Mouse (Mus musculus) neural tube, embryonic 11.5 days (tissue): ENCODE data around the gene Gale. TPM values are rescaled to one million over a fixed set of nuclear protein-coding genes. Genes with fewer than 3 reads are reported as not detected.
"Not testable (repeated sequence)": the region's sequence is repeated elsewhere in the genome, so short reads cannot be mapped to it uniquely, and the experiment has no call there.

Experiments
- ATAC-seq: fragments of 200-750 bp; cut with Nextera tagmentation; 2 replicates; pipeline ENCODE4 v1.8.0; 2017; ENCODE audit warnings: moderate number of reproducible peaks, mild to moderate bottlenecking, moderate TSS enrichment, moderate library complexity; ENCODE audit not compliant: insufficient read depth, low FRiP score, low TSS enrichment
- DNase-seq: peaks from one replicate; pipeline ENCODE4 v3.0.0-alpha.2; 2015; ENCODE audit warnings: low spot score
- H3K27ac ChIP-seq: fragments of 300-500 bp; sonication (generic); 2 replicates; pipeline ENCODE4 v1.5.1; 2014; ENCODE audit warnings: low read depth, mild to moderate bottlenecking, low read length
- H3K27me3 ChIP-seq: fragments of 300-500 bp; sonication (generic); 2 replicates; pipeline ENCODE4 v1.6.1; 2014; ENCODE audit warnings: mild to moderate bottlenecking, low read length, mixed read lengths; ENCODE audit not compliant: control insufficient read depth, insufficient read depth
- H3K36me3 ChIP-seq: fragments of 300-500 bp; sonication (generic); 2 replicates; pipeline ENCODE4 v1.6.1; 2014; ENCODE audit warnings: mild to moderate bottlenecking, low read length, moderate library complexity, mixed read lengths; ENCODE audit not compliant: control insufficient read depth, insufficient read depth
- H3K4me1 ChIP-seq: fragments of 300-500 bp; sonication (generic); 2 replicates; pipeline ENCODE4 v1.6.1; 2014; ENCODE audit warnings: low read length, mixed read lengths; ENCODE audit not compliant: control insufficient read depth, insufficient read depth
- H3K4me2 ChIP-seq: fragments of 300-500 bp; sonication (generic); 2 replicates; pipeline ENCODE4 v1.6.1; 2014; ENCODE audit warnings: low read depth, mild to moderate bottlenecking, moderate library complexity
- H3K4me3 ChIP-seq: fragments of 300-500 bp; sonication (generic); 2 replicates; pipeline ENCODE4 v1.5.1; 2014; ENCODE audit warnings: low read depth, low read length
- H3K9ac ChIP-seq: fragments of 300-500 bp; sonication (generic); 2 replicates; pipeline ENCODE4 v1.6.1; 2014; ENCODE audit warnings: mild to moderate bottlenecking, low read length
- H3K9me3 ChIP-seq: fragments of 300-500 bp; sonication (generic); 2 replicates; pipeline ENCODE4 v1.6.1; 2016; ENCODE audit warnings: low read length; ENCODE audit not compliant: control insufficient read depth
- WGBS: fragments of 180-500 bp; shearing (Covaris S2); extraction: QIAGEN DNeasy Blood & Tissue Kit; methylation state at CpG from one replicate; pipeline ENCODE4 v1.1.7; 2014; 5-methylcytosine and 5-hydroxymethylcytosine counted together
- polyA plus RNA-seq: library from polyadenylated mRNA; unstranded; fragments of >200 nt; fragmentation: Nextera tagmentation; extraction: Ambion mirVana; gene quantifications from 2 replicates; pipeline ENCODE4 v1.2.1, GENCODE M21; 2014

Gene Gale
- polyA plus RNA-seq, 1 experiment from 2014 or later, result 36.4 TPM

- Histone ChIP-seq H3K4me2 (no peak overlapping the region), H3K27ac (no peak overlapping the region), H3K4me3 (no peak overlapping the region), H3K9ac (no peak overlapping the region), H3K27me3 (no peaks in the 10 kb centered on the region), H3K4me1 (no peaks in the 10 kb centered on the region), H3K36me3 (peaks cover 2% of the 10 kb centered on the region; the same call in 1 of the 2 replicates), H3K9me3 (no peaks in the 10 kb centered on the region)
- peak; percentile 30 for DNase-seq
- WGBS, result 66% methylated on average over 12 of the region's 12 CpGs
- no peak for ATAC-seq
These were observed 28.6 kb upstream of the Gale start for GRCm38 (mm10) chr4:135934708-135935500.

- Histone ChIP-seq H3K4me3 (no peak overlapping the region), H3K27ac (no peak overlapping the region), H3K4me1 (no peaks in the 10 kb centered on the region), H3K9me3 (no peaks in the 10 kb centered on the region), H3K4me2 (no peak overlapping the region), H3K27me3 (no peaks in the 10 kb centered on the region), H3K9ac (no peak overlapping the region), H3K36me3 (peaks cover 2% of the 10 kb centered on the region; the same call in 1 of the 2 replicates)
- no peak for ATAC-seq
- 78% methylated on average over 5 of the region's 5 CpGs for WGBS
- DNase-seq, result no peak
These were observed 28.0 kb upstream of the Gale start for GRCm38 (mm10) chr4:135935502-135935901.

GRCm38 (mm10) chr4:135938858-135939257, 24.7 kb upstream of the Gale start:
- no peak overlapping the region for H3K9ac ChIP-seq
- no peak overlapping the region for H3K4me2 ChIP-seq
- DNase-seq (no peak), ATAC-seq (no peak)
- 78% methylated on average over 7 of the region's 7 CpGs for WGBS
- H3K27me3 ChIP-seq, result no peaks in the 10 kb centered on the region
- no peaks in the 10 kb centered on the region for H3K4me1 ChIP-seq
- no peak overlapping the region for H3K4me3 ChIP-seq
- no peak overlapping the region for H3K27ac ChIP-seq
- peaks cover 3% of the 10 kb centered on the region for H3K36me3 ChIP-seq
- no peaks in the 10 kb centered on the region for H3K9me3 ChIP-seq

GRCm38 (mm10) chr4:135941026-135941425, 22.5 kb upstream of the Gale start:
- DNase-seq, H3K27me3 ChIP-seq, H3K4me3 ChIP-seq, H3K27ac ChIP-seq, H3K4me2 ChIP-seq, H3K36me3 ChIP-seq, H3K4me1 ChIP-seq, H3K9ac ChIP-seq, ATAC-seq, H3K9me3 ChIP-seq: not testable (repeated sequence)
- WGBS, result 84% methylated on average over 8 of the region's 8 CpGs

- Histone ChIP-seq H3K4me2 (no peak overlapping the region), H3K9ac (no peak overlapping the region), H3K36me3 (peaks cover 3% of the 10 kb centered on the region), H3K4me3 (no peak overlapping the region), H3K9me3 (no peaks in the 10 kb centered on the region), H3K27me3 (no peaks in the 10 kb centered on the region), H3K27ac (no peak overlapping the region), H3K4me1 (peaks cover 7% of the 10 kb centered on the region)
- no peak for DNase-seq
- WGBS, result 89% methylated on average over 6 of the region's 6 CpGs
- no peak for ATAC-seq
These were observed 21.3 kb upstream of the Gale start for GRCm38 (mm10) chr4:135942193-135942592.

DNA sequence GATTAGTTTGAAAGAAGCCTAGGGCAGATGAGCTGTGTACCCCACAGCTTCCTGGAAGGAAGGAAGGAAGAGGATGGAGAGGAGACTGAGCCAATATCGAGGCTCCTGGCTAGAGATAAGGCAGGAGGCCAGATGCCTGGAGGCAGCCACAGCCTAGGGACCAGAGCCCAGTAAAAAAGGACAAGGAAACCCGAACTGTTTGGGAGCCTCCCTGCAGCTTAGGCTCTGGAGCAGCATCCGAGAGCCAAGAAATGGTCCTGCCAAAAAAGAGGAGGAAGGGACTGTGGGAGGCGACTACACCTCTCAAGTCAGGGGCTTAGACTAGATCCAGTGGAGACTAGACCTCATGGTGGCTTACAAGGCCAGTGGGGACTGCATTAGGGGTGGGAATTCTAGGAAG, 20.1 kb upstream of the Gale start:
- Histone ChIP-seq H3K27me3 (no peaks in the 10 kb centered on the region), H3K27ac (no peak overlapping the region), H3K9me3 (no peaks in the 10 kb centered on the region), H3K4me2 (no peak overlapping the region), H3K9ac (no peak overlapping the region), H3K36me3 (peaks cover 3% of the 10 kb centered on the region), H3K4me3 (no peak overlapping the region), H3K4me1 (peaks cover 7% of the 10 kb centered on the region)
- ATAC-seq (no peak), DNase-seq (no peak)
- 70% methylated on average over 4 of the region's 4 CpGs for WGBS

DNA sequence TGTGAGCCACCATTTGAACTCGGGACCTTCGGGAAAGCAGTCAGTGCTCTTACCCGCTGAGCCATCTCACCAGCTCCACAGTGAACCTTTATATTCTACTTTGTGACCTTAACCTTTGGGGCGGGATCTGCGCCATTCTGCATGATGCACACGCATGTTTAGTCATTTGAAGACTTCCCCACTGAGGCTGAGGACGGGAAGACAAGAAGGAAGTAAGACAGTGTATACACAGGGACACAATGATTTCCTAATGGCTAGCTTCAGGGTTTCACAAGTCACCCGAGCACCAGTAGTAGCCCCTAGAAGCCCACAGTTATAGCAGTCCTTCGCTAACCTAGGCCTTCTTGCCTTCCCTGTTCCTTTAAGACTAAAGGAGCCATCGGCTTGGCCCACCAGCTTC, 17.8 kb upstream of the Gale start:
- H3K4me3 ChIP-seq, result peak overlapping the region; percentile 87
- H3K9ac ChIP-seq, result peak overlapping the region; percentile 78; the same call in 1 of the 2 replicates
- ATAC-seq (peak; percentile 35; the same call in 1 of the 2 replicates), DNase-seq (no peak)
- H3K4me1 ChIP-seq, result peaks cover 7% of the 10 kb centered on the region
- no peak overlapping the region for H3K27ac ChIP-seq
- peak overlapping the region; percentile 90 for H3K4me2 ChIP-seq
- no peaks in the 10 kb centered on the region for H3K27me3 ChIP-seq
- 76% methylated on average over 10 of the region's 10 CpGs for WGBS
- H3K9me3 ChIP-seq, result no peaks in the 10 kb centered on the region
- H3K36me3 ChIP-seq, result peaks cover 3% of the 10 kb centered on the region

DNA sequence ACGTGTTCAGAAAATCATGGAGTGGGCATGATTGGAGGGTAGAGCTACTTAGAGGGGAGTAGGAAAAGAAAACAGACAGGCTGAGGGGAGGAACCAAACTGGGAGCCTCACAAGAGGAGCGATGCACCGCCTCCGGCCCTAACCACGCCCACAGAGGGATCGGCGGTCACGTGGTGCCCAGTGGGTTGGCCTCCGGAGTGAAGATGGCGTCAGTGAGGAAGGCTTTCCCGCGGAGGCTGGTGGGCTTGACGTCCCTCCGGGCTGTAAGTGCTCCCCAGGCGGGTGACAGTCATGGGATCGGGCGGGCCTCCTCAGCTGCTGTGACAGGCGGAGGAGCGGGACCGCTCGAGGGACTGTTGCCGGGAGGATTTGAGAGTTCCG, 17.3 kb upstream of the Gale start, which contains the start of gene Hmgcl:
Gene Hmgcl, plus strand, starts transcription at position 171 of the 381 bp plus-strand sequence.
- ATAC-seq, result peak; percentile 90
- 0% methylated on average over 23 of the region's 23 CpGs for WGBS
- Histone ChIP-seq H3K9ac (peak within 1 kb of the TSS; percentile 78), H3K4me1 (peaks cover 7% of the 10 kb centered on the region), H3K27me3 (no peaks in the 10 kb centered on the region), H3K27ac (peak within 1 kb of the TSS; percentile 58), H3K4me2 (peak within 1 kb of the TSS; percentile 90), H3K9me3 (no peaks in the 10 kb centered on the region), H3K36me3 (no peaks in the 10 kb centered on the region), H3K4me3 (peak within 1 kb of the TSS; percentile 87)
- peak; percentile 94 for DNase-seq
